Mouse (Mus musculus): ENCODE data around the gene Tspan12. TPM values are rescaled to one million over a fixed set of nuclear protein-coding genes. Genes with fewer than 3 reads are reported as not detected.
"Not testable (repeated sequence)": the region's sequence is repeated elsewhere in the genome, so short reads cannot be mapped to it uniquely, and the experiment has no call there.

The Tspan12 gene
- polyA plus RNA-seq (2015; fragmentation: Nextera tagmentation; extraction: Ambion mirVana) = 117 and 133 TPM in 2 replicates

- no peaks in the 10 kb centered on the region for H3K9me3 ChIP-seq (ENCODE audit: low read length)
- peak; percentile 88 for ATAC-seq
Measured at GRCm38 (mm10) chr6:21852344-21852785, at the start of gene Tspan12. Tspan12 (minus strand) TSS chr6:21852515.

DNA sequence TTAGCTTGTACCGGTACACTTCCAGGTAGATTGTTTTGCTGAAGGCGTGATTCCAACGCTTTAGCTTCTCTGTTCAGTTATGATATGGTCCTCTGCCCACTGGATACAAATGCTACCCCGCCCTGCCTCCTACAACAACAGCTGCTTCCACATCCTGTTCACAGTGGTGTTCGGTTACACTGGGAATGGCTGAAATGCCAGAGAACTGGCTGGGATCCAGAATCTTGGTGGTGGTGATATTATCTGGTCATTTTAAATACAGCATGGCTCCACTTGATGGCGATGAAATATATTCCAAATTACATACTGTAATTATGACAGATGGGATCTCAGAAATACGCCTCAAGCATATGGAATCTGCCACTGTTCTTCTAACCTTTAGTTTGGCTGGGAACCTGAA is 42.1 kb upstream of the Tspan12 start:
- DNase-seq = no peak
- Histone ChIP-seq H3K36me3 (replicated peaks; ENCODE audit: insufficient read depth, low read length) (no peaks in the 10 kb centered on the region), H3K4me3 (ENCODE audit: low read depth, low read length) (no peak overlapping the region), H3K27ac (ENCODE audit: low read depth) (no peak overlapping the region), H3K9me3 (ENCODE audit: low read length) (no peaks in the 10 kb centered on the region), H3K27me3 (ENCODE audit: insufficient read depth, low read length) (no peaks in the 10 kb centered on the region), H3K4me1 (ENCODE audit: insufficient read depth) (no peaks in the 10 kb centered on the region), H3K9ac (replicated peaks) (no peak overlapping the region), H3K4me2 (ENCODE audit: low read depth, low read length) (no peak overlapping the region)
- no peak for ATAC-seq
- 64% methylated on average over 7 of the region's 7 CpGs for WGBS (ENCODE audit: insufficient replicate concordance)
- TF ChIP-seq EP300 (IDR thresholded peaks at IDR 0.05; ENCODE audit: low read depth) (no peak), CTCF (IDR thresholded peaks at IDR 0.05; ENCODE audit: low read depth) (no peak)

More at GRCm38 (mm10) chr6:21852344-21852785, at the start of gene Tspan12:
- Histone ChIP-seq H3K27me3 (ENCODE audit: insufficient read depth, low read length) (peaks cover 9% of the 10 kb centered on the region; the same call in 1 of the 2 replicates), H3K36me3 (replicated peaks; ENCODE audit: insufficient read depth, low read length) (no peaks in the 10 kb centered on the region), H3K4me2 (ENCODE audit: low read depth, low read length) (peak within 1 kb of the TSS; percentile 77), H3K9ac (replicated peaks) (peak within 1 kb of the TSS; percentile 77), H3K4me3 (ENCODE audit: low read depth, low read length) (peak within 1 kb of the TSS; percentile 75), H3K27ac (ENCODE audit: low read depth) (peak within 1 kb of the TSS; percentile 96), H3K4me1 (ENCODE audit: insufficient read depth) (no peaks in the 10 kb centered on the region)
- DNase-seq = peak; percentile 72
- TF ChIP-seq CTCF (IDR thresholded peaks at IDR 0.05; ENCODE audit: low read depth) = no peak
- peak; percentile 75; the same call in 1 of the 2 replicates for TF ChIP-seq EP300 (IDR thresholded peaks at IDR 0.05; ENCODE audit: low read depth)
- 2% methylated on average over 13 of the region's 13 CpGs for WGBS (ENCODE audit: insufficient replicate concordance)

DNA sequence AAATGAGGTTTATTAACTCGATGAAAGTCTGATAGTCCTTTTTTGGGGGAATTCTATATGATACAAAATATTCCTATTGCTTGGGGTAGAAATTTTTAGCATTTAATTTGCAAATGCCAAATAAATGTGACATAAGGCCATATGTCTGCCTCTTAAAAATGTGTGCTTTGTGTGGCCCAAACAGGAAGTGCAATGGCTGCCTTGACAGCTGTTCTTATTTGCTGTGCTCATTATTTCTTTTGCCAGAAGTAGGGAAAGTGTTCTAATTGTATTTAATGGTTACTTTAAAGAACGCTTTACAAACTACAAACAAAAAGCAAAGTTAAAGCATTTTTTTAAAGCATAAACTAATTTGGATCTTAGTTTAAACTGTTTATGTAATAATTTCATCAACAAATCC is 36.8 kb upstream of the Tspan12 start:
- no peaks in the 10 kb centered on the region for H3K36me3 ChIP-seq (replicated peaks; ENCODE audit: insufficient read depth, low read length)
- no peak overlapping the region for H3K9ac ChIP-seq (replicated peaks)
- no peaks in the 10 kb centered on the region for H3K4me1 ChIP-seq (ENCODE audit: insufficient read depth)
- 65% methylated on average over 2 of the region's 2 CpGs for WGBS (ENCODE audit: insufficient replicate concordance)
- no peak for ATAC-seq
- H3K4me2 ChIP-seq (ENCODE audit: low read depth, low read length) = no peak overlapping the region
- TF ChIP-seq EP300 (IDR thresholded peaks at IDR 0.05; ENCODE audit: low read depth) (no peak), CTCF (IDR thresholded peaks at IDR 0.05; ENCODE audit: low read depth) (no peak)
- no peaks in the 10 kb centered on the region for H3K27me3 ChIP-seq (ENCODE audit: insufficient read depth, low read length)
- H3K9me3 ChIP-seq (ENCODE audit: low read length) = no peaks in the 10 kb centered on the region
- no peak overlapping the region for H3K27ac ChIP-seq (ENCODE audit: low read depth)
- DNase-seq = no peak
- H3K4me3 ChIP-seq (ENCODE audit: low read depth, low read length) = no peak overlapping the region

DNA sequence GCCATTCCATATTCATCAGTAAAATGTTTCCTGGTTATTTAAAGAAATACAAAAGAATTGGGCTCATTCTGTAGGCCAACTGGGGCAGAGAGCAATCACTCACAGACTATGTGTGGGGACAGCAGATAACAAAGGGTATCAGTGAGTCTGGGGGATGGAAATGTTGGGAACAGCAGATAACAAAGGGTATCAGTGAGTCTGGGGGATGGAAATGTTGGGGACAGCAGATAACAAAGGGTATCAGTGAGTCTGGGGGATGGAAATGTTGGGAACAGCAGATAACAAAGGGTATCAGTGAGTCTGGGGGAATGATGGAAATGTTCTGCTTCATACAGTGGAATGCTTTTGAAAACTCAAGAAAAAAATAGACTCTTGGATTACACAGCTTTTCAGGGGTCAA is 35.7 kb upstream of the Tspan12 start:
- H3K4me2 ChIP-seq (ENCODE audit: low read depth, low read length); H3K9me3 ChIP-seq (ENCODE audit: low read length); H3K9ac ChIP-seq (replicated peaks); H3K4me3 ChIP-seq (ENCODE audit: low read depth, low read length); H3K4me1 ChIP-seq (ENCODE audit: insufficient read depth); H3K27ac ChIP-seq (ENCODE audit: low read depth); ATAC-seq; DNase-seq; H3K27me3 ChIP-seq (ENCODE audit: insufficient read depth, low read length); H3K36me3 ChIP-seq (replicated peaks; ENCODE audit: insufficient read depth, low read length): not testable (repeated sequence)

- 0 out of 2 replicates have a peak, but pooled peaks have one; percentile 19 for ATAC-seq
- Histone ChIP-seq H3K27ac (ENCODE audit: low read depth) (no peak overlapping the region), H3K4me1 (ENCODE audit: insufficient read depth) (no peaks in the 10 kb centered on the region), H3K27me3 (ENCODE audit: insufficient read depth, low read length) (no peaks in the 10 kb centered on the region), H3K9me3 (ENCODE audit: low read length) (no peaks in the 10 kb centered on the region), H3K4me2 (ENCODE audit: low read depth, low read length) (peak overlapping the region; percentile 11; the same call in 1 of the 2 replicates), H3K36me3 (replicated peaks; ENCODE audit: insufficient read depth, low read length) (no peaks in the 10 kb centered on the region), H3K9ac (replicated peaks) (no peak overlapping the region), H3K4me3 (ENCODE audit: low read depth, low read length) (no peak overlapping the region)
- no peak for DNase-seq
- TF ChIP-seq CTCF (IDR thresholded peaks at IDR 0.05; ENCODE audit: low read depth) (no peak), EP300 (IDR thresholded peaks at IDR 0.05; ENCODE audit: low read depth) (no peak)
- 50% methylated on average over 6 of the region's 6 CpGs for WGBS (ENCODE audit: insufficient replicate concordance)
Measured at GRCm38 (mm10) chr6:21879496-21879895, 27.2 kb upstream of the Tspan12 start.

DNA sequence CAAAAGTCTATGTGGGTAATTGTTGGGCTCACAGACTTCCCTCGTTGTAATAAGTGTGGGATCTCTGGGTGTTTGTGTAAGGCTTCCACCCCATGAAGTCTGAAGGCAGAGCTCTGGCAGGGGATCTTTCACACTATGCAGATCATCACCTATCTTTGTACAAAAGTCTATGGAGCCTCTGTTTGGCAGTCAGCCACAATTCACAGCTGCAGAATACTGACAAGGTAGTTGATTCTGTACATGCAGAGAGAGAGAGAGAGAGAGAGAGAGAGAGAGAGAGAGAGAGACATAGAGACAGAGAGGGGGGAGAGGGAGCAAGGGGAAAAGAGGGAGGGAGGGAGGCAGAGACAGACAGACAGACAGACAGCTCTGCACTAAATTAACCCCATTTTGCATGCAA is 15.0 kb upstream of the Tspan12 start:
- H3K4me3 ChIP-seq (ENCODE audit: low read depth, low read length) = no peak overlapping the region
- H3K27ac ChIP-seq (ENCODE audit: low read depth) = no peak overlapping the region
- DNase-seq = no peak
- no peak for ATAC-seq
- no peak overlapping the region for H3K9ac ChIP-seq (replicated peaks)
- H3K9me3 ChIP-seq (ENCODE audit: low read length) = no peaks in the 10 kb centered on the region
- WGBS (ENCODE audit: insufficient replicate concordance) = 39% methylated on average over 1 of the region's 1 CpGs
- TF ChIP-seq EP300 (IDR thresholded peaks at IDR 0.05; ENCODE audit: low read depth) = no peak
- TF ChIP-seq CTCF (IDR thresholded peaks at IDR 0.05; ENCODE audit: low read depth) = no peak
- H3K36me3 ChIP-seq (replicated peaks; ENCODE audit: insufficient read depth, low read length) = no peaks in the 10 kb centered on the region
- no peak overlapping the region for H3K4me2 ChIP-seq (ENCODE audit: low read depth, low read length)
- no peaks in the 10 kb centered on the region for H3K27me3 ChIP-seq (ENCODE audit: insufficient read depth, low read length)
- no peaks in the 10 kb centered on the region for H3K4me1 ChIP-seq (ENCODE audit: insufficient read depth)

- DNase-seq = no peak
- 66% methylated on average over 8 of the region's 8 CpGs for WGBS (ENCODE audit: insufficient replicate concordance)
- no peak overlapping the region for H3K27ac ChIP-seq (ENCODE audit: low read depth)
- no peaks in the 10 kb centered on the region for H3K4me1 ChIP-seq (ENCODE audit: insufficient read depth)
- H3K4me2 ChIP-seq (ENCODE audit: low read depth, low read length) = no peak overlapping the region
- H3K4me3 ChIP-seq (ENCODE audit: low read depth, low read length) = no peak overlapping the region
- ATAC-seq = no peak
- no peaks in the 10 kb centered on the region for H3K36me3 ChIP-seq (replicated peaks; ENCODE audit: insufficient read depth, low read length)
- no peaks in the 10 kb centered on the region for H3K9me3 ChIP-seq (ENCODE audit: low read length)
- H3K9ac ChIP-seq (replicated peaks) = no peak overlapping the region
- TF ChIP-seq CTCF (IDR thresholded peaks at IDR 0.05; ENCODE audit: low read depth) (no peak), EP300 (IDR thresholded peaks at IDR 0.05; ENCODE audit: low read depth) (no peak)
- no peaks in the 10 kb centered on the region for H3K27me3 ChIP-seq (ENCODE audit: insufficient read depth, low read length)
Measured at GRCm38 (mm10) chr6:21864179-21864578, 11.9 kb upstream of the Tspan12 start.
